Mouse (Mus musculus) olfactory bulb, adult 2 months (tissue): ENCODE results near the gene Egfl8.

Source experiments
- CTCF ChIP-seq: fragments of 200-500 bp; IDR thresholded peaks from 2 replicates; pipeline ENCODE4 v1.5.1; 2012; ENCODE audit warnings: low read depth, mild to moderate bottlenecking, low read length, moderate library complexity; ENCODE audit not compliant: insufficient read depth
- POLR2A ChIP-seq: fragments of 200-500 bp; IDR thresholded peaks from 2 replicates; pipeline ENCODE4 v1.6.1; 2012; ENCODE audit warnings: mild to moderate bottlenecking, low read depth, low read length, moderate library complexity; ENCODE audit not compliant: insufficient read depth

GRCm38 (mm10) chr17:34605609-34606008 is 10.2 kb downstream of the Egfl8 start:
- TF ChIP-seq POLR2A (peak; percentile 95), CTCF (no peak)
